Mouse (Mus musculus): ENCODE measurements around the gene Elmod3. TPM values are rescaled to one million over a fixed set of nuclear protein-coding genes. Genes with fewer than 3 reads are reported as not detected.
A peak's percentile ranks its signal among the peaks of the same experiment; 100 is the strongest.

The Elmod3 gene
- polyA plus RNA-seq, 1 experiment from 2014 or later = 17.5 TPM

DNA sequence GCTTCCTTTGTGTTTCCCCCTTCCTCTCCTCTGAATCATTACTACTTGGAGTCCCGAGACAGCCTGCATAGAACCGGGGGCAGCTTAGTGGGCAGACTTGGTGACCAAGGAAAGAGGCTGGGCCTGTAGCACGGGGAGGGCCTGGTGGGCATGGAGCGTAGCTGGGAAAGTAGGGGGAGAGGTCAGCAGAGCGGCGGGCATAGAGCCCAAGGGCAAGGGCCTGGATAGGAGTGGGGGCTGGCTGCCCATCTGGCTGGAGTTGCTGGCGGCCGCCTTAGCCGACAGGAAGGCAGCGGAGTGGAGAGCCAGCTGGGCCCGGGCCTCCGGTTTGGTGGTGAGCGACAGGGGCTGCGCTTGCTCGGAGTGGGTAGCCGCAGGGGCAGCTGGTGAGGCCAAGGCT is 29.1 kb upstream of the Elmod3 start:
- 90% methylated on average over 16 of the region's 16 CpGs for WGBS
- Histone ChIP-seq H3K4me1 (replicated peaks) (no peaks in the 10 kb centered on the region), H3K36me3 (peaks cover 6% of the 10 kb centered on the region; the same call in 1 of the 2 replicates), H3K4me2 (no peak overlapping the region), H3K4me3 (no peak overlapping the region), H3K9me3 (no peaks in the 10 kb centered on the region), H3K27ac (replicated peaks) (no peak overlapping the region), H3K27me3 (no peaks in the 10 kb centered on the region), H3K9ac (no peak overlapping the region)
- ATAC-seq (ENCODE audit: low read depth) = no peak

DNA sequence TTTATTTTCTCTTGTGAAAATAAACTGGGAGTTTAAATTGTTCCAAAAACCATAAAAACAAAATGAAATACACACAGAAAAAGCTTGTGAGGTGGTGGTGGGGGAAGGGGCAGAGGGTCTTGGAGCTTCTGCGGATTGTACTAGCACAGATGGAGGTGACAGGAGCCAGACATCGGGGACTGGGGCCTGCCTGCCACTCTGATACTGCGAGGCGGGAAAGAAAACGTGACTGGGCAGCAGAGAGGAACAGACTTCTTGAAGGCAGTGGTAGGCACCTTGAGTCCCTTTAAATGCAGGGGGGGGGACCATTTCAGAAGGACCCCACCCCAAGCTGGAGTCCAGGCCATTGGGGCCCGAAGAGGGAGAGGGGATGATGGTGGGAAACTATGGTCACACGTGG is 28.2 kb upstream of the Elmod3 start:
- Histone ChIP-seq H3K4me2 (no peak overlapping the region), H3K9me3 (no peaks in the 10 kb centered on the region), H3K27ac (replicated peaks) (no peak overlapping the region), H3K36me3 (peaks cover 6% of the 10 kb centered on the region; the same call in 1 of the 2 replicates), H3K9ac (no peak overlapping the region), H3K27me3 (no peaks in the 10 kb centered on the region), H3K4me1 (replicated peaks) (no peaks in the 10 kb centered on the region), H3K4me3 (no peak overlapping the region)
- ATAC-seq (ENCODE audit: low read depth) = no peak
- WGBS = 87% methylated on average over 7 of the region's 7 CpGs

DNA sequence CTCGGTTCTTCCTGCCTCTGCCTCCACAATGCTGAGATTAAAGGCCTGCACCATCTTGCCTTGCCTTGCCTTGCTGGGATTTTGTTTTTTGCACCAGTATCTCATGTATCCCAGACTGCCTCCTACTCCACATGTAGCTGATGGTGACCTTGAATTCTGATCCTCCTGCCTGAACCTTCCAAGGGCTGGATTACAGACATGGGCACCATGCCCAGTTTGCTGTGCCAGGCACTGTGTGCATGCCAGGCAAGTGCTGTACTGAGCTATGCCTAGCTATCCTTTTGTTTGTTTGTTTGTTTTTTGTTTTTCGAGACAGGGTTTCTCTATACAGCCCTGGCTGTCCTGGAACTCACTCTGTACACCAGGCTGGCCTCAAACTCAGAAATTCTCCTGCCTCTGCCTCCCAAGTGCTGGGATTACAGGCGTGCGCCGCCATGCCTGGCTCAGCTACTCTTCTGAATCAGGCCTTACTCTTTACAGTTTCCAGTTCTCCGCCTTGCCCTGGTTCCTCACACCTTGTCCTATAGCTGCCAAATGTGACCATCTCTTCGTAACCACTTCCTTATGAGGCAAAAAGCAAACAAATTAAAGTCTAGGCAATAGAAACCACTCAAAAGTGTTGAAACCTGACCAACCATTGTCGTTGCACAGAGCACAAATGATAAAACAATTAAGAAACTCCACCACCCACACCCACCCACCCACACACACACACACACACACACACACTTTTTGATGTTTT is 25.6 kb upstream of the Elmod3 start:
- Histone ChIP-seq H3K4me1 (replicated peaks) (no peaks in the 10 kb centered on the region), H3K36me3 (0 out of 2 replicates have a peak, but pooled peaks cover 6% of the 10 kb centered on the region), H3K4me2 (no peak overlapping the region), H3K9me3 (no peaks in the 10 kb centered on the region), H3K27ac (replicated peaks) (no peak overlapping the region), H3K27me3 (no peaks in the 10 kb centered on the region), H3K4me3 (no peak overlapping the region), H3K9ac (no peak overlapping the region)
- ATAC-seq (ENCODE audit: low read depth) = no peak
- 85% methylated on average over 8 of the region's 8 CpGs for WGBS

DNA sequence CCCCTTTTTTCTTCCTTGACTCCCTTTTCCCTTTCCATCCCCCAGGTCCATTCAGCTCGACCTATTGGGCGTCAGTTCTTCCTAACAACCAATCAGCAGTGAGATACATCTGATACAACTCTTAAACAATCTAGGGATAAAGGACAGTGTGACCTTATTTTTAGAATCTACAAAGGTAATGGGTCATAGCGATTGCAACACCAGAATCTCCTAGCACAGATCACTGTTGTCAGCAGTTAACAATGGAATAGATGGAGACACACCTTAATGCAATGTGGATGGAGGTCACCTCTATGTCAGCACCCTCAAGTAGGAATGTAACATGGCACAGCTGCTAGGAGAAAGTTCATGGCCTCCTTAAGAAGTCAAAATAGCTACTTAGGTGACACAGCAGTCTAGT is 24.7 kb upstream of the Elmod3 start:
- 40% methylated on average over 3 of the region's 3 CpGs for WGBS
- H3K4me1 ChIP-seq (replicated peaks) = peaks cover 1% of the 10 kb centered on the region; the same call in 1 of the 2 replicates
- H3K9me3 ChIP-seq = no peaks in the 10 kb centered on the region
- H3K27me3 ChIP-seq = no peaks in the 10 kb centered on the region
- H3K4me2 ChIP-seq = no peak overlapping the region
- no peak overlapping the region for H3K4me3 ChIP-seq
- no peak overlapping the region for H3K27ac ChIP-seq (replicated peaks)
- H3K36me3 ChIP-seq = 0 out of 2 replicates have a peak, but pooled peaks cover 5% of the 10 kb centered on the region
- ATAC-seq (ENCODE audit: low read depth) = no peak
- H3K9ac ChIP-seq = no peak overlapping the region

DNA sequence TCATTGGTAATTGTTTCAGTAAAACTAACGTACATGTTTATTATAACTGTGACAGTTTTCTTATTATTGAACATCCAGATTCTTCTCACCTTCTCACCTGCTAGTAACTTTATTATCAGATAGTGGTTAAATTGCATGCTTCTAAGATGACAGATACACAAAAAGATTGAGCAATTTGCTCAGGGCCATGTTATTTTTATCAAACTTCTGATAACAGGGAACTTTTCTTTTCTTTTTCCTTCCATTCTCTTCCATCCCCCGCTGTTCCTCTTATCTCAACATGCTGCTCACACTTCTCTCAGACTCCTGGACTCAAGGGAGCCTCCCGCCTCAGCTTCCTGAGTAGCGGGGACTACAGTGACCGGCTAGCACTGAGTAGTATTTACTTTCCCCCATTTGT is 22.7 kb upstream of the Elmod3 start:
- no peak overlapping the region for H3K27ac ChIP-seq (replicated peaks)
- no peak overlapping the region for H3K4me2 ChIP-seq
- no peak for ATAC-seq (ENCODE audit: low read depth)
- H3K36me3 ChIP-seq = no peaks in the 10 kb centered on the region
- H3K27me3 ChIP-seq = no peaks in the 10 kb centered on the region
- H3K9me3 ChIP-seq = no peaks in the 10 kb centered on the region
- WGBS = 93% methylated on average over 5 of the region's 5 CpGs
- peaks cover 12% of the 10 kb centered on the region for H3K4me1 ChIP-seq (replicated peaks)
- no peak overlapping the region for H3K9ac ChIP-seq
- H3K4me3 ChIP-seq = no peak overlapping the region

DNA sequence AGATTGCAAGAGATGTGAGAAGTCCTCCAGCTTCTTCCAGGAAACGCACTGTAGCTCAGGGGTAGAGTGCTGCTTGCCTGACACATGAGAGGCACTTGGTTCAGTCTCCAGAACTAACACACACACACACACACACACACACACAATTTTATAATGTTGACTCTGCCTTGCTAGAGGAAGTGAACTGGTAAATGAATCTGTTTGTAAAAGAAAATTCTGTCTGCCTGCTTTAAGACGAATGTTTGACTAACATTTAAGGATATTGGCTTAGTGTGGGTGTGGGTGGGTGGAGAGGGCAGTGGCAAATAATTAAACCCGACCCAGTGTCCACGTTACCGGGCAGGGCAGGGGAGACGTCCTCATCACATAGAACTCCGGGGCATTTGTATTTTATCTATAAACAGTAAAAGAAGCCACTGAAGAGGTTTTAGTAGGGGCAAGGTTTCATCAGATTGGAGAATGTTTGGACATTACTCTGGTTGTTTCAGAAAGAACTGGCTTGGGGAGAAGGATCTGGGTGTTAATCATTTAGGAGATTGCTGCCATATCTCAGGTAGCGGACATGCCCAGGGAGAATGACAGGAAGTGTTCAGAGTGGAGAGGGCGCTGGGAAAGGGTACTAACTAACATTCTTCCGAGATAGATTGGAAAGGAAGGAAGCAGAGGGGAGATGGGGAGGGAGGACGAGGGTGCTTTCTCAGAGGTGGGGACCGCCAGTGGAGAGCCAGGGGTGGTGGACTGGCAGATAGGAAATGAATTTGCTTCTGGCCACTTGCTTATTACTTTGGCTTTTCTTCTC is 21.7 kb upstream of the Elmod3 start:
- Histone ChIP-seq H3K4me1 (replicated peaks) (peaks cover 21% of the 10 kb centered on the region), H3K36me3 (no peaks in the 10 kb centered on the region), H3K4me3 (no peak overlapping the region), H3K9ac (no peak overlapping the region), H3K27me3 (no peaks in the 10 kb centered on the region), H3K4me2 (no peak overlapping the region), H3K27ac (replicated peaks) (no peak overlapping the region), H3K9me3 (no peaks in the 10 kb centered on the region)
- WGBS = 63% methylated on average over 12 of the region's 12 CpGs
- no peak for ATAC-seq (ENCODE audit: low read depth)

DNA sequence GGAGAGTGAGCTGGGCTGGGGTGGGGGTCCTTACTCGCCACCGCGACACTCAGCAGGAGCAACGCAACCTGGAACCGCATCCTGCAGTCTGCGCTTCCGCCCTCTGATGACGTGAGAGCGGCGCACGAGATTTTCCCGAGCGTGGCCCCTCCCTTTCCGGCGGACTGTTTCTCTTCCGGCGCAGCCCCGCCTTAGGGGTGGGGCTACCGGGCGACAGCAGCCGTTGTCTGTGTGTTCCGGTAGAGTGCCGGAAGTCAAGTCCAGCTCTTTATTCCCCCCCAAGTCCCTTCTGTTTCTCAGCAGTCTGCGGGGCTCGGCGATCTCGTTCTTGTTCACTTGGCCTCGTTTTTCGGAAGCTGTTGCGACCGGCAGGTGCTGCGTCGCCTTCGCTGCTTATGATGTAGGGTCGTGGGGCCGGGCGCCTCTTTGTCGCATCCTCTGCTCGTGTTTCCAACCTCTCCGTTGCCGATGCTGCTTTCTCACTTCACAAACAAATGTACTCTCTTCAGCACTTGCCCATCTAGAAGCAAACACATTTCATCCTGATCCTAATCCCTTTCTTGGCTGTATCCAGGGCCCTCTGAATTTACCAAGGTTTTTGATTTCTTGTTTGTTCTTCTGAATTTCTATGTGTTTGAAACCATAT is 18.6 kb upstream of the Elmod3 start, which contains the start of gene Tgoln1:
Gene Tgoln1, minus strand, starts transcription at position 358 of the 646 bp plus-strand sequence.
- under 1% methylated on average over 41 of the region's 41 CpGs for WGBS
- Histone ChIP-seq H3K4me2 (peak within 1 kb of the TSS; percentile 93), H3K27ac (replicated peaks) (peak within 1 kb of the TSS; percentile 95), H3K4me1 (replicated peaks) (peaks cover 39% of the 10 kb centered on the region), H3K27me3 (no peaks in the 10 kb centered on the region), H3K4me3 (peak within 1 kb of the TSS; percentile 82), H3K36me3 (peaks cover 16% of the 10 kb centered on the region), H3K9ac (peak within 1 kb of the TSS; percentile 92), H3K9me3 (no peaks in the 10 kb centered on the region)
- ATAC-seq (ENCODE audit: low read depth) = peak; percentile 98

DNA sequence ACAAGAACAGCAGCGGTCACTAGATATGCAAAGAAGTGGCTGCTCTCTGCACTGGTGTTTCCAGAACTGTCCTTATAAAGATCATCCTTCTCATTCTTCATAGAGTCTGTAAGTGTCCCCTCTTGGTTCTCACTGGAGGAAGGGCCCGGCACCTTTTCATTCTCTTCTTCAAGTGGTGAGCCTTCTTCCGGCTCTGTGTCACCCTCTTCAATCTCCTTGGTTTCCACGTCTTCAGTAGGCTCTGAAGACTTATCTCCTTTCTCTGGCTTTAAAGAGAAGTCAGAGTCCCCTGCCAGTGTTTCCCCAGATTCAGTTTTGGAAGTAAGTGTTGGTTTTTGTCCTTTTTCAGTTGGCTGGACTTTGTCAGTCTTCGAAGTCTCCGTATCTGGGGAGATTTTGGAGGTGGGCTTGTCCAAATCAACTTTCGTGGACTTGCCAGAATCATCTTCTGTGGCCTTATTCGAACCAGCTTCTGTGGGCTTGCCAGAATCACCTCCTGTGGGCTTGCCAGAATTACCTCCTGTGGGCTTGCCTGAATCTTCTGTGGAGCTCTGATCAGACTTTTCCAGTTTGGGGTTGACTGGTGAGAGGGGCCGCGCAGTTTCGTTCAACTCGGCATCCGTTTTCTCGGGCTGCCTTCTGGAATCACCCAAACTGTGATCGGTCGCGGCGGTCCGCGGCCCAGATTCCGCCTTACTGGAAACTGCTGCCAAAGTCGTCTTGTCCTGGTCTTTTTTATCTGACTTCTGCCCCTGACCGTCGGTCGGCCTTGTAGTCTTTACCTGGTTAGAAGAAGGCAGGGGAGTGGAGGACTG is 17.6 kb upstream of the Elmod3 start:
- H3K27me3 ChIP-seq = no peaks in the 10 kb centered on the region
- H3K4me2 ChIP-seq = peak overlapping the region; percentile 93
- 30% methylated on average over 25 of the region's 25 CpGs for WGBS
- peak overlapping the region; percentile 92 for H3K9ac ChIP-seq
- H3K9me3 ChIP-seq = no peaks in the 10 kb centered on the region
- peaks cover 26% of the 10 kb centered on the region for H3K36me3 ChIP-seq
- ATAC-seq (ENCODE audit: low read depth) = peak; percentile 17
- H3K4me1 ChIP-seq (replicated peaks) = peaks cover 39% of the 10 kb centered on the region
- peak overlapping the region; percentile 82 for H3K4me3 ChIP-seq
- H3K27ac ChIP-seq (replicated peaks) = no peak overlapping the region

DNA sequence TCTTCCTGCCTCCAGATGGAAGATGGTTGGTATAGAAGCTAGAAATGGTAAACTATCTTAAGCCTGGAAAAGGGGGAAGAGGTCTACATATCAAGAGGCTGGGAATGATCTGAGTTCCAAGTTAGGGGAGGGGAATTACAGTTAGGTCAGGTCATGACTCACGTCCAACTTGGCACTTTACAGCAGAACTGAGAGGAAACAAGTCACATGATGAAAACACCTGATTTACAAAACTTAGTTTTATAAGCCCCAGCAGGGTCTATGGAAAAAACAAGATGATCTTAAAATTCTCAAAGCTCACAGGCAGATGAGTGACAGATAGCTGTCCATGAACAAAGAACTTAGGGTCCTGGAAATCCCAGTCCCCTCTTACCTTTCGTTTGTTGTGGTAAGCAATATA is 16.9 kb upstream of the Elmod3 start:
- H3K27me3 ChIP-seq = no peaks in the 10 kb centered on the region
- peaks cover 32% of the 10 kb centered on the region for H3K36me3 ChIP-seq
- no peaks in the 10 kb centered on the region for H3K9me3 ChIP-seq
- peak overlapping the region; percentile 92 for H3K9ac ChIP-seq
- 67% methylated on average over 2 of the region's 2 CpGs for WGBS
- peak overlapping the region; percentile 93 for H3K4me2 ChIP-seq
- H3K4me1 ChIP-seq (replicated peaks) = peaks cover 39% of the 10 kb centered on the region
- H3K27ac ChIP-seq (replicated peaks) = no peak overlapping the region
- ATAC-seq (ENCODE audit: low read depth) = no peak
- H3K4me3 ChIP-seq = peak overlapping the region; percentile 82

DNA sequence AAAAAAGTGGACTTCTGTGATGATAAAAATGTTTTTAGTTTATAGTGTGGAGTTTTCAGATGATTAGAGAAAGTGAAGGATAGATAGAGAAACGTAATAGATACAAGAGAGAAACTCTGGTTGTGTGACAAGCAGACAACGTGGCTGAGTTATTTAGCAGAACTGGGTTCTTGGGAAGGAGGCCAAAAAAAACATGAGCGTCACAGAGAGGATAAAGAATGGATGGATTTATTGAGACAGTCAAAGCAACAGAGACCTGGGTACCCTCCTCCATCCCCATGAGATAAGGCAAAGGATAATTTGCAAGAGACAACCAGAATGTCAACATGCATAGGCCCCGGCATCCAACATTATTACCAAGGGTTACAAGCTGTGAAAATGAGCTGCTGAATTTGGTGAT is 12.0 kb upstream of the Elmod3 start:
- WGBS = 86% methylated on average over 4 of the region's 4 CpGs
- Histone ChIP-seq H3K27ac (replicated peaks) (no peak overlapping the region), H3K4me2 (no peak overlapping the region), H3K4me1 (replicated peaks) (peaks cover 21% of the 10 kb centered on the region), H3K4me3 (no peak overlapping the region), H3K9ac (no peak overlapping the region), H3K9me3 (no peaks in the 10 kb centered on the region), H3K36me3 (peaks cover 75% of the 10 kb centered on the region), H3K27me3 (no peaks in the 10 kb centered on the region)
- no peak for ATAC-seq (ENCODE audit: low read depth)

DNA sequence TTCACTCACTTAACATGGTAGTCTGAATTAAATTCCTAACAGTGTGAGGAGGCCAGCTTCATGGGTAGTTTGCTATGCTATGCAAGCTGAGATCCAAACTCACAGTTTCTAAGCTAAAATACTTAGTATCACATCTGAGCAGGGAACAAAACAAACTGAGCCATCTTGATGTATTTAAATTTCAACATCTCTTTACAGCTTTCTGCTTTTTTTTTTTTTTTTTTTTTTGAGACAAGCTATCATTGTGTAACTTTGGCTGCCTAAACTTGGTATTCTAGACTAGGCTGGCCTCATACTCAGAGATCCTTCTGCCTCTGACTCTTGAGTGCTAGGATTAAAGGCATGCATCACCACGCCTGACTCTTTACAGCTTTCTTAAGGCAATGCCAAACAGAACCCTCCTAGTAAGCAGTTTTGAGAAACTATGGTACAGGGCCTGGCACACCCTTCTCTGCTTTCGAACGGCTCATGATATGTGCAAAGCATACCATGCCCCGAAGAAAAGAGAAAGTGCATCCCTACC is 10.5 kb upstream of the Elmod3 start:
- Histone ChIP-seq H3K9me3 (no peaks in the 10 kb centered on the region), H3K4me1 (replicated peaks) (peaks cover 5% of the 10 kb centered on the region), H3K27me3 (no peaks in the 10 kb centered on the region), H3K4me3 (no peak overlapping the region), H3K27ac (replicated peaks) (no peak overlapping the region), H3K4me2 (no peak overlapping the region), H3K9ac (no peak overlapping the region), H3K36me3 (peaks cover 85% of the 10 kb centered on the region)
- no peak for ATAC-seq (ENCODE audit: low read depth)
- 86% methylated on average over 4 of the region's 4 CpGs for WGBS

Measured in neural tube, embryonic 13.5 days (tissue).